In genomic region chr11:119990658-119991337, GRCm38 (mm10) we compare ENCODE assay signal across 8 mouse cellular contexts. TPM values are rescaled to one million over a fixed set of nuclear protein-coding genes. Genes with fewer than 3 reads are reported as not detected.
A peak's percentile ranks its signal among the peaks of the same experiment; 100 is the strongest.
DNase-seq lines count a peak whose midpoint lies in the region; ATAC-seq lines count a peak whose summit lies in the region.

No protein-coding gene starts in this region.

- H3K36me3 ChIP-seq in lung, embryonic 16.5 days (ENCODE audit: control insufficient read depth, insufficient read depth, low read length) = peaks cover 10% of the 10 kb centered on the region

- H3K27ac ChIP-seq in lung, embryonic 16.5 days (ENCODE audit: low read length) = peak overlapping the region; percentile 53

- H3K4me2 ChIP-seq in lung, embryonic 16.5 days (ENCODE audit: low read depth, low read length) = peak overlapping the region; percentile 25; the same call in 1 of the 2 replicates

- 36% methylated on average over 10 of the region's 10 CpGs for WGBS in lung, embryonic 16.5 days

- no peaks in the 10 kb centered on the region for H3K9me3 ChIP-seq in lung, embryonic 16.5 days (ENCODE audit: control insufficient read depth, low read length)

- no peaks in the 10 kb centered on the region for H3K27me3 ChIP-seq in lung, embryonic 16.5 days (ENCODE audit: control insufficient read depth, insufficient read depth, low read depth, low read length)

- H3K4me3 ChIP-seq in lung, embryonic 16.5 days (ENCODE audit: low read length) = no peak overlapping the region

- peak; percentile 32 for ATAC-seq in lung, embryonic 16.5 days (ENCODE audit: low read depth)

- peaks cover 35% of the 10 kb centered on the region for H3K4me1 ChIP-seq in lung, embryonic 16.5 days (replicated peaks; ENCODE audit: control insufficient read depth, insufficient read depth, low read length)

- DNase-seq in frontal cortex, adult 2 months (ENCODE audit: extremely low spot score in 1 of 2, low spot score in 1 of 2) = peak; percentile 54 to 80
- no peak for DNase-seq in frontal cortex, postnatal 14 days (ENCODE audit: low spot score in 2 of 2)
- peak; percentile 53 for DNase-seq in right cerebral cortex, postnatal 25 days
- no peak for DNase-seq in right cerebral cortex, postnatal 4 days
- DNase-seq in testis, postnatal 14 days (ENCODE audit: low spot score) = no peak
- DNase-seq in T-cell, adult 2 months (ENCODE audit: low spot score) = no peak
- no peak for DNase-seq in ovary, postnatal 14 days (ENCODE audit: low spot score)

- H3K9ac ChIP-seq in lung, embryonic 16.5 days (ENCODE audit: low read length) = peak overlapping the region; percentile 36; the same call in 1 of the 2 replicates

RNA-seq across cellular contexts. Expression of gene Baiap2, which starts 48.2 kb away (rescaled TPM):
- polyA plus RNA-seq in frontal cortex, adult 2 months (2012; rRNA removed) = 229 and 240 TPM in 2 replicates
- polyA plus RNA-seq in lung, embryonic 16.5 days (2015; fragmentation: Nextera tagmentation; extraction: Ambion mirVana) = 31.7 and 35.6 TPM in 2 replicates

RNA-seq across cellular contexts. Expression of gene Aatk, which starts 56.2 kb away (rescaled TPM):
- polyA plus RNA-seq in frontal cortex, adult 2 months (2012; rRNA removed) = 182 and 188 TPM in 2 replicates
- polyA plus RNA-seq in lung, embryonic 16.5 days (2015; fragmentation: Nextera tagmentation; extraction: Ambion mirVana) = 2.0 and 2.2 TPM in 2 replicates

Comparison
In these comparisons a context has a peak if more than half of its experiments do, and no peak if none do; other contexts are left out.
1. DNase-seq: peak in frontal cortex, adult 2 months (2 of 2) and right cerebral cortex, postnatal 25 days (single experiment); none in frontal cortex, postnatal 14 days (0 of 2), right cerebral cortex, postnatal 4 days (single experiment), testis, postnatal 14 days (single experiment), T-cell, adult 2 months (single experiment) and ovary, postnatal 14 days (single experiment).
2. RNA of gene Aatk, which starts 56.2 kb away (polyA plus RNA-seq): 182 to 188 TPM in frontal cortex, adult 2 months; 2.0 to 2.2 TPM in lung, embryonic 16.5 days; every median in the first group is over 10 times any median in the second.